Mouse (Mus musculus) hindbrain, embryonic 10.5 days (tissue): ENCODE data around the gene Akt1s1. TPM values are rescaled to one million over a fixed set of nuclear protein-coding genes. Genes with fewer than 3 reads are reported as not detected.
A peak's percentile ranks its signal among the peaks of the same experiment; 100 is the strongest.

Experiments used
- DNase-seq: peaks from one replicate; pipeline ENCODE4 v3.0.0-alpha.2; 2017; ENCODE audit warnings: low spot score
- H3K27ac ChIP-seq: fragments of 300-500 bp; sonication (generic); 2 replicates; pipeline ENCODE4 v1.5.1; 2016; ENCODE audit warnings: mild to moderate bottlenecking, moderate library complexity
- H3K27me3 ChIP-seq: fragments of 300-500 bp; sonication (generic); 2 replicates; pipeline ENCODE4 v1.6.1; 2016; ENCODE audit warnings: mild to moderate bottlenecking; ENCODE audit not compliant: poor library complexity, insufficient read depth, severe bottlenecking
- H3K36me3 ChIP-seq: fragments of 300-500 bp; sonication (generic); 2 replicates; pipeline ENCODE4 v1.6.1; 2016; ENCODE audit warnings: mild to moderate bottlenecking, moderate library complexity
- H3K4me1 ChIP-seq: fragments of 300-500 bp; sonication (generic); replicated peaks from 2 replicates; pipeline ENCODE4 v1.6.1; 2016; ENCODE audit warnings: mild to moderate bottlenecking
- H3K4me3 ChIP-seq: fragments of 300-500 bp; sonication (generic); 2 replicates; pipeline ENCODE4 v1.5.1; 2016; ENCODE audit warnings: mild to moderate bottlenecking, moderate library complexity
- H3K9me3 ChIP-seq: fragments of 300-500 bp; sonication (generic); 2 replicates; pipeline ENCODE4 v1.6.1; 2016; ENCODE audit warnings: mild to moderate bottlenecking, moderate library complexity
- WGBS: fragments of 180-500 bp; shearing (Covaris S2); methylation state at CpG from one replicate; pipeline ENCODE4 v1.1.7; 2016; 5-methylcytosine and 5-hydroxymethylcytosine counted together
- microRNA counts: library from miRNA; unstranded; fragments of <30 nt; microRNA quantifications from one replicate; lab custom pipeline; 2017
- polyA plus RNA-seq: library from polyadenylated mRNA; unstranded; fragments of >200 nt; fragmentation: Nextera tagmentation; extraction: Ambion mirVana; gene quantifications from 2 replicates; pipeline ENCODE4 v1.2.1, GENCODE M21; 2016

The Akt1s1 gene
- polyA plus RNA-seq, 1 experiment from 2014 or later: 93.3 TPM

DNA sequence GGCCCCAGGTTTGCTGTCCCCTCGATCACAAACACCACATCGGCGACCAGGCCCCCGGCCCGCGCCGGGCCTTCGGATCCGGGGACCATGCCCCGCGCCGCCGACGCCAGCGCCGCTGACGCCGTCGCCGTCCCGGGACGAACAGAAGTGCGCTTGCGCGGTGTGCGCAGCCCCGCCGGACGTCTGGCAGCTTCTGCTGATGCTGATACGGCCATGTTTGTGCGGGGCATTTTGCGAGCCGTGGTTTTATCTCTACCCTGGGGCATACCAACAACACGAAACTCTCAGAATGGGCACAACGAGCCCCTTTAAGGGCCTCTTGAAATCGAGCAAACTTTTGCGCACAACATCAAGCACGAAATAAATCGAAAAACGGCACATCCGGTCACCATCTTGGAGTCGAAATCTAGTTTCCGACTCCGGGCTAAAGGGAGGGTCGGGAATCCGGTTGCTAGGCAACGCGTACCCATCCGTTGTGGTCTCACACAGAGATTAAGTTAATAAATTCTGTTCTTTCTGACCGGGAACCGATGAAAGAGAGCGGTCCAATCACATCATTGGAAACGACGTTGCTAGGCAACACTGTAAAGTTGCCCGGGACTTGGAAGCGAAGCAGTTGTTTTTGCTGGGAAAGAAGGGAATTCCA, 43.6 kb downstream of the Akt1s1 start, which contains the start of gene Med25:
Gene Med25 (minus strand): TSS at position 437 of the 646 bp plus-strand sequence.
- H3K9me3 ChIP-seq: no peaks in the 10 kb centered on the region
- under 1% methylated on average over 56 of the region's 56 CpGs for WGBS
- peaks cover 64% of the 10 kb centered on the region for H3K4me1 ChIP-seq

DNA sequence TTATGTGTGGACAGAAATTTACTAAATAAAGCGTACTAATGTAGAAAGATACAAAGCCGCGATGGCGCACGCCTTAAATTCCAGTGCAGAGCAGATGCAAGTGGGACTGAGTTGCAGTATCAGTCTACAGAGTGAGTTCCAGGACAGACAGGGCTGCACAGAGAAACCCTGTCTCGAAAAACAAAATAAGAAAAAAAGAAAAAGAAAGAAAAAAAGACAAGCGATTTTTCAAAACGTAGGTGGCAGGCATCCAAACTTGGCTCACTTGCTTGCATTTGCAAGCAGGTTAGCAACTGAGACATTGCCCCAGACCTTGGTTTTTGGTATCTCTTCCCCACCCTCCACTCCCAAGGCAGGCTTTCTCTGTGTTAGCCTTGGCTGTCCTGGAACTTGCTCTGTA, 44.4 kb downstream of the Akt1s1 start:
- Histone ChIP-seq H3K9me3 (no peaks in the 10 kb centered on the region), H3K4me1 (peaks cover 72% of the 10 kb centered on the region), H3K36me3 (peaks cover 30% of the 10 kb centered on the region), H3K4me3 (peak overlapping the region; percentile 88), H3K27me3 (no peaks in the 10 kb centered on the region), H3K27ac (peak overlapping the region; percentile 96)
- 26% methylated on average over 8 of the region's 8 CpGs for WGBS
- DNase-seq: peak; percentile 24

More for the DNA sequence above, 43.6 kb downstream of the Akt1s1 start, which contains the start of gene Med25:
- DNase-seq: peak; percentile 96
- Histone ChIP-seq H3K4me3 (peak within 1 kb of the TSS; percentile 88), H3K36me3 (peaks cover 36% of the 10 kb centered on the region), H3K27ac (peak within 1 kb of the TSS; percentile 96), H3K27me3 (no peaks in the 10 kb centered on the region)

DNA sequence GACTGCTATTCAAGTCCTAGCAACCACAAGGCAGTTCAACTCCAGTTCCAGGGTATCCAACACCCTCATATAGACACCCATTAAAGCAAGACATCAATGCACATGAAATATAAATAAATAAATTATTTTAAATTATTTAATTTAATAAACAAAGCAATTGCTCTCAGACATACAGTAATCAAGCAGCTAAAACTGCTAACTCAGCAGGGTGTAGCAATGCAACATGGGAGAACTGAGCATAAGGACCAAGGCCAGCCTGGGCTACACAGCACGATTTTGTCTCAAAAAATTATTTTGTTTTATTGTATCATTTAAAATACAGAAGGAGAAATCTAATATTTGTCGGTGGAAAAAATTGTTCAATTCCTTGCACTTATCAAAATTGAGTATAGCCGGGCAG, 45.4 kb downstream of the Akt1s1 start:
- DNase-seq: no peak
- no peaks in the 10 kb centered on the region for H3K27me3 ChIP-seq
- H3K27ac ChIP-seq: peak overlapping the region; percentile 45; the same call in 1 of the 2 replicates
- peaks cover 75% of the 10 kb centered on the region for H3K4me1 ChIP-seq
- no peak overlapping the region for H3K4me3 ChIP-seq
- WGBS: 88% methylated on average over 3 of the region's 3 CpGs
- H3K9me3 ChIP-seq: no peaks in the 10 kb centered on the region
- peaks cover 28% of the 10 kb centered on the region for H3K36me3 ChIP-seq

DNA sequence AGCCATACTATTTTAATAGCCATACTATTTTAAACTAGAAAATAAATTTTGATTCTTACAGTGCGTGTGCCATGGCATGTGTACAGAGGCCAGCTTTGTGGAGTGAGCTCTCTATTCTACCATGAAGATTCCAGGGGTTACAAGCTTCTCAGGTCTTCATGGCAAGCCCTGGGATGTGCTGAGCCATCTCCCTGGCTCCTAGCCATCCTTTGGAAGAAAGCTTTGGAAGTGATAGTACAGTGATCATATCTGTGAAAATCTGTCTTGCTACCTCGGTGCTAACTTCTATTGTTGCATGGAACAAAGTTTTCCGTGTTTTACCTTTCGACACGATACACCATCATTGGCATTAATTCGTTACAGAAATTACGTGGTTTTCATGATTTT, 46.4 kb downstream of the Akt1s1 start:
- peaks cover 77% of the 10 kb centered on the region for H3K4me1 ChIP-seq
- peak overlapping the region; percentile 80 for H3K4me3 ChIP-seq
- H3K27ac ChIP-seq: peak overlapping the region; percentile 96
- DNase-seq: no peak
- no peaks in the 10 kb centered on the region for H3K27me3 ChIP-seq
- peaks cover 28% of the 10 kb centered on the region for H3K36me3 ChIP-seq
- 55% methylated on average over 7 of the region's 7 CpGs for WGBS
- no peaks in the 10 kb centered on the region for H3K9me3 ChIP-seq

DNA sequence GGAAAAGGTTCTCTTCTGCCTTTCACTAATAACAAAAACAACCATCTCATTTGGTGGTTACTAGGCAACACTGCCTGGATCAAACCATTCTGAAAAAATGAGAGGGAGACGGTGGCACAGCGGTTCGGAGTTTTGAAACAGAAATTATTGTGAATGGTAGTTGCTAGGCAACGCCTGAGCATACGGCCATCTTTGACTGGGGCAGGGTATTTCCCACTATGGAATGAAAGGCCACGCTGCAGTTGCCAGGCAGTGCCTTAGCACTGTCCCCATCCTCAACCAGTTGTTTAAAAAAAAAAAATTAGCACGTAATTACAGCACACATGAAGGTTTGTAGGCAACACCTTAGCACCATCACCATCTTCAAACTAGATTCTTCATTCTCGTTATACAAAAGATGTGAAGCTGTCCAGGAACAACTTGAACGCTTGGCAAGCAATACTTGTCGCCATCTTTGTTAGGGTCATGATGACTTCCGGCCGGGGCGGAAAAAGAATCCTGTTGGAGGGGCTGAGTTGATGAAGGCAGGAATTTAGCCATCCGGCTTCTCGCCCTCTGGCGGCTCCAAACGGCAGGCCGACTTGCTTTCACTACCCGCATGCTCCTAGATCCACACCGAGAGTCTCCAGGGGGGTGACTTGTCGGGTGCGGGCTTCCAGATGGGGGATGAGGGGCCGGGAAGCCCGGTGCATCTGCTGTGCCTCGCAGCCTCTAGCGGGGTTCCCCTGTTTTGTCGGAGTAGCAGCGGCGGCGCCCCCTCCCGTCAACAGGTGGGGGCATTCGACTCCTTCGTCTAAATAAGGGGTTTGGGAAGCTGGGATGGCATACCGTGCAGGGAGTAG, 47.0 kb downstream of the Akt1s1 start, which contains the start of gene Fuz:
Gene Fuz (plus strand): TSS at position 487 of the 842 bp plus-strand sequence.
- no peaks in the 10 kb centered on the region for H3K27me3 ChIP-seq
- WGBS: 1% methylated on average over 34 of the region's 34 CpGs
- peak within 1 kb of the TSS; percentile 96 for H3K27ac ChIP-seq
- no peaks in the 10 kb centered on the region for H3K9me3 ChIP-seq
- DNase-seq: peak; percentile 93
- peaks cover 77% of the 10 kb centered on the region for H3K4me1 ChIP-seq
- peak within 1 kb of the TSS; percentile 80 for H3K4me3 ChIP-seq
- H3K36me3 ChIP-seq: peaks cover 28% of the 10 kb centered on the region

DNA sequence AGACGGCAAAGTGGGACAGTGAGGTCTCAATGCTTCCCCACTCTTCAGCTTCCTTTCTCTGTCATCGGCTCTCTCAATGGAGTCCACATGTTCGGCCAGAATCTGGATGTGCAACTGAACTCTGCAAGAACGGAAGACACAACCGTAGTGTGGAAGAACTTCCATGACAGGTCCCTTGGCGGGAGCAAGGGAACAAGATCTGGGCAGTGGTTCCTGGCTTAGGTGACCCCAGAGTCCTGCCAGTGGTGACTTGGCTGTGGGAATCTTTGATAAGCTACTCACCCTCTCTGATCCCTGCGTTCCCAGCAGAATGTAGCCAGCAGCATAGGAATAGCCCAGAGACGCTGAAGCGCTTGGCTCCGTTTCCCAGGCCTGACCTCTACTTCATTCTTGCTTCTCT, 47.7 kb downstream of the Akt1s1 start:
- Histone ChIP-seq H3K27me3 (no peaks in the 10 kb centered on the region), H3K4me1 (peaks cover 77% of the 10 kb centered on the region), H3K9me3 (no peaks in the 10 kb centered on the region), H3K27ac (peak overlapping the region; percentile 96), H3K4me3 (peak overlapping the region; percentile 80), H3K36me3 (peaks cover 29% of the 10 kb centered on the region)
- WGBS: 35% methylated on average over 10 of the region's 10 CpGs
- DNase-seq: no peak

DNA sequence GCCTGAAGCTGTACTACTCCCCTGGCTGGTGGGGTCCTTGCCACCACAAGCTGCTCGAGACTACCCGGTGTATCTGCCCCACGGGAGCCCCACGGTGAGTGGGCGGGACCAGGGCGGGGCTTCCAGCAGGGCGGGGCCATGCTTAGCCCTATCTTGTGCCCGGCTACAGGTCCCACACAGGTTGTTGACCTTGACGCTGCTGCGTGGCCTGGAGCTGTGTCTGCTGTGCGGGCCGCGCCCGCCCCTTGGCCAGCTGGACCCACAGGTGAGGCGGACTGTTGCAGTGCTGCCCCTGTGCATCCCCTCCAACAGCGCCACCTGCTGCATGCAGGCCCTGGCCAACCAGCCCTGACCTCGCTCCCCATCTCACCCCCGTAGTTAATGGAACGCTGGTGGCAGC, 49.8 kb downstream of the Akt1s1 start:
- DNase-seq: peak; percentile 15
- H3K36me3 ChIP-seq: peaks cover 50% of the 10 kb centered on the region
- peaks cover 75% of the 10 kb centered on the region for H3K4me1 ChIP-seq
- H3K27ac ChIP-seq: peak overlapping the region; percentile 68
- 33% methylated on average over 19 of the region's 19 CpGs for WGBS
- H3K4me3 ChIP-seq: peak overlapping the region; percentile 35
- no peaks in the 10 kb centered on the region for H3K27me3 ChIP-seq
- no peaks in the 10 kb centered on the region for H3K9me3 ChIP-seq

DNA sequence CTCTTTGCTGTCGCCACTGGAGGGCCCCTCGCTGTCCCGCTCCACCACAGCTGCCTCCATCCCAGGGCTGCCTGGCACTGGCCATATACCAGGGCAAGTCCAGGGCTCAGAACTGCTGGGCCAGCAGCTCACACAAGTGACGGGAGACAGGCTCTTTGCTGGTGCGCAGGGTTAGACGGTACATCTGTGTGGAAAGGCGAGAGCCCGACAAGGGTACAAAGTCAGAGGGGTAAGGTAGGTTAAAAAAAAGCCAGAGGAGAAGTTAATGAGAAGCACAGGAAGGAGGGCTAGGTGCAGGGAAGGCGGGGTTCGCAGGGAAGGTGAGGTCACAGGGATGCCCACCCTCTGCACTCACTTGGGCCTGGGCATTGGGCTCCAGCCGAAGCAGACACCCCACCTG, 51.8 kb downstream of the Akt1s1 start:
- DNase-seq: no peak
- peaks cover 71% of the 10 kb centered on the region for H3K36me3 ChIP-seq
- WGBS: 83% methylated on average over 11 of the region's 11 CpGs
- peak overlapping the region; percentile 50; the same call in 1 of the 2 replicates for H3K27ac ChIP-seq
- H3K27me3 ChIP-seq: no peaks in the 10 kb centered on the region
- H3K9me3 ChIP-seq: no peaks in the 10 kb centered on the region
- H3K4me3 ChIP-seq: no peak overlapping the region
- H3K4me1 ChIP-seq: peaks cover 57% of the 10 kb centered on the region

DNA sequence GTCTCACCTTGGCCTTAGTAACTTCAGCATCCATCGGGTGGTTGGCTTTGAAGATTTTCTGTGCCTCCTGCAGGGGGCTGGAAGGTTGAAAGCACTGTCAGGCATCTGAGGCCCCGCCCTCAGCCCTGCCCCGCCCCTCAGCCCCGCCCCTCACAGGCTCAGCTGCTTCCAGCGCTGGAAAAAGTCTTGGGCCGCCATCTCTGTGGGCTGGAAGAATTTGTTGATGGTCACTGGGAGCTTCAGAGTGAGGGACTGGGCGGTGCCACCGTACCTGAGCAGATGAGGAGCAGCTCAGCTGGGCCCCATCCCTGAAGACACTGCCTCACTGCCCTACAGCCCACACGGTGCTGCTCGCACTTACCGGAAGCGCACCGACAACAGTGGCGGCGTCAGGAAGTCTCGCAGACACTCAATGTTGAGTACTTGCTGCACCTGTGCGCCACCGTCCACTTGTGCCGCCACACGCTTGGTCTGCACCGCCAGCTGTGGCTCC, 52.5 kb downstream of the Akt1s1 start:
- H3K27me3 ChIP-seq: no peaks in the 10 kb centered on the region
- peaks cover 77% of the 10 kb centered on the region for H3K36me3 ChIP-seq
- peak overlapping the region; percentile 40 for H3K4me3 ChIP-seq
- peaks cover 54% of the 10 kb centered on the region for H3K4me1 ChIP-seq
- no peaks in the 10 kb centered on the region for H3K9me3 ChIP-seq
- H3K27ac ChIP-seq: peak overlapping the region; percentile 50
- DNase-seq: peak; percentile 76
- WGBS: 20% methylated on average over 21 of the region's 21 CpGs

MicroRNAs encoded within 50 kb of the gene (microRNA counts, 519-probe panel; counts per million panel counts)
- 1,255 counts per million, percentile 77 among the panel's probes with 10 or more counts for microRNA mmu-miR-707 (lab: Ali Mortazavi, UCI)

Other genes starting within 250 kb of the Akt1s1 start
- 1.5 and 2.4 TPM in 2 replicates for gene Myh14, start 178.1 kb upstream of the Akt1s1 start, polyA plus RNA-seq
- gene Izumo2, start 140.2 kb upstream of the Akt1s1 start, polyA plus RNA-seq: not detected in 2 replicates
- gene Vrk3, start 100.6 kb upstream of the Akt1s1 start, polyA plus RNA-seq: 45.3 and 46.6 TPM in 2 replicates
- gene Zfp473, start 97.9 kb upstream of the Akt1s1 start, polyA plus RNA-seq: 3.6 and 4.0 TPM in 2 replicates
- gene Nup62, start 32.9 kb upstream of the Akt1s1 start, polyA plus RNA-seq: 135 and 158 TPM in 2 replicates
- 1.7 and 1.9 TPM in 2 replicates for gene Il4i1, start 32.6 kb upstream of the Akt1s1 start, polyA plus RNA-seq
- 4.6 TPM in 2 replicates for gene Atf5, start 32.3 kb upstream of the Akt1s1 start, polyA plus RNA-seq
- gene Tbc1d17, start 88 bp downstream of the Akt1s1 start, polyA plus RNA-seq: 77.1 and 91.1 TPM in 2 replicates
- gene Pnkp, start 8.1 kb downstream of the Akt1s1 start, polyA plus RNA-seq: 36.3 and 40.2 TPM in 2 replicates
- gene Ptov1, start 20.8 kb downstream of the Akt1s1 start, polyA plus RNA-seq: 478 and 579 TPM in 2 replicates
- 187 and 223 TPM in 2 replicates for gene Med25, start 43.7 kb downstream of the Akt1s1 start, polyA plus RNA-seq
- gene Fuz, start 47.1 kb downstream of the Akt1s1 start, polyA plus RNA-seq: 24.4 and 28.4 TPM in 2 replicates
- gene Ap2a1, start 80.5 kb downstream of the Akt1s1 start, polyA plus RNA-seq: 80.7 and 93.1 TPM in 2 replicates
- gene Tsks, start 94.2 kb downstream of the Akt1s1 start, polyA plus RNA-seq: 0.08 TPM in 1 of 2 replicates, not detected in the other
- 22.4 and 26.8 TPM in 2 replicates for gene Cpt1c, start 125.9 kb downstream of the Akt1s1 start, polyA plus RNA-seq
- gene Prmt1, start 137.6 kb downstream of the Akt1s1 start, polyA plus RNA-seq: 843 and 861 TPM in 2 replicates
- gene Irf3, start 148.7 kb downstream of the Akt1s1 start, polyA plus RNA-seq: 76.7 and 78.1 TPM in 2 replicates
- gene Bcl2l12, start 149.7 kb downstream of the Akt1s1 start, polyA plus RNA-seq: 69.6 and 73.9 TPM in 2 replicates
- 44.0 and 49.9 TPM in 2 replicates for gene Scaf1, start 167.4 kb downstream of the Akt1s1 start, polyA plus RNA-seq
- gene Rras, start 169.0 kb downstream of the Akt1s1 start, polyA plus RNA-seq: 24.4 and 24.8 TPM in 2 replicates
- 11.9 and 13.4 TPM in 2 replicates for gene Prr12, start 203.9 kb downstream of the Akt1s1 start, polyA plus RNA-seq
- gene Nosip, start 213.4 kb downstream of the Akt1s1 start, polyA plus RNA-seq: 67.8 and 70.7 TPM in 2 replicates
- 16.9 and 18.6 TPM in 2 replicates for gene Prrg2, start 213.7 kb downstream of the Akt1s1 start, polyA plus RNA-seq
- 127 and 135 TPM in 2 replicates for gene Rcn3, start 243.2 kb downstream of the Akt1s1 start, polyA plus RNA-seq